In the genomic region with DNA sequence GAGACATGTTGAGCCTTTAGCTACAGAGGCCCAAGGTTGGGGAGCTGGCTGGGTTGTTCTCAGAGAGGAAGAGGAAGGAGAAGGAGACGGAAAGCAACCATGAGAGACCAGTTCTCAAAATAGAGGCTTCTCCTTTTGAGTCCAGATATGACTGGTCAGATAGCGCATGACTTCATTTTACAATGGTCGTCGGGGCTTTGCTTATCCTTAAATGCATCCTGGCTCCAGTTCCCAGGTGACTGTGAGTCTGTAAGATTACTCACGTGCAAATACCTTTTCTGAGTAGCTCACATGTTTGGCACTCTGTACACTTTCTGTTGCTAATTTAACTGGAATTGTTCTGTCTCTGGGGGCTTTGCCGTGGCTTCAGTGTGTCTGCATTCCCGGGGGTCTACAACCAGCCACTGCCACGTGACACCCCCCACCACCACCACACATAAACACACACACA, we compare ENCODE assay signal across 16 mouse cellular contexts.
DNase-seq lines count a peak whose midpoint lies in the region; ATAC-seq and TF ChIP-seq lines count a peak whose summit lies in the region.
"Had no signal": no experiment of that assay in that cellular context is flagged by ENCODE, and none has a peak within 500 bp of the region (broad histone marks: within the 10 kb centered on the region; RNA-seq: fewer than 3 reads in every experiment).

No protein-coding gene starts in this region.

- H3K4me1 ChIP-seq in heart, embryonic 14.5 days (ENCODE audit: control insufficient read depth in 2 of 2, insufficient read depth in 2 of 2, low read length in 2 of 2) = peaks cover 20 to 29% of the 10 kb centered on the region in 2 experiments
- peaks cover 27% of the 10 kb centered on the region for H3K4me1 ChIP-seq in heart, embryonic 12.5 days (replicated peaks)
- H3K4me1 ChIP-seq in MEL (ENCODE audit: control insufficient read depth in 1 of 2, insufficient read depth in 2 of 2, low read length in 2 of 2) = peaks cover 2 to 15% of the 10 kb centered on the region in 2 experiments; a peak in 3 of 4 replicates
- H3K4me1 ChIP-seq in liver, embryonic 12.5 days = peaks cover 57% of the 10 kb centered on the region
- no peaks in the 10 kb centered on the region for H3K4me1 ChIP-seq in hindbrain, embryonic 14.5 days (replicated peaks; ENCODE audit: control insufficient read depth, insufficient read depth, low read length)
- H3K4me1 ChIP-seq: embryonic facial prominence, embryonic 13.5 days had no signal

- TF ChIP-seq POLR2A in MEL (IDR thresholded peaks at IDR 0.05; ENCODE audit: control insufficient read depth in 1 of 2, insufficient read depth in 1 of 2, low read depth in 1 of 2, low read length in 2 of 2, poor library complexity in 1 of 2) = no peak

- no peaks in the 10 kb centered on the region for H3K36me3 ChIP-seq in heart, embryonic 14.5 days (ENCODE audit: control insufficient read depth, insufficient read depth, low read length)
- H3K36me3 ChIP-seq in heart, embryonic 12.5 days = no peaks in the 10 kb centered on the region
- peaks cover 0 to 8% of the 10 kb centered on the region in 2 experiments; a peak in 2 of 4 replicates for H3K36me3 ChIP-seq in MEL (ENCODE audit: control insufficient read depth in 1 of 2, insufficient read depth in 2 of 2, low read length in 2 of 2)
- H3K36me3 ChIP-seq in liver, embryonic 12.5 days = no peaks in the 10 kb centered on the region
- no peaks in the 10 kb centered on the region for H3K36me3 ChIP-seq in hindbrain, embryonic 14.5 days (replicated peaks; ENCODE audit: control insufficient read depth, insufficient read depth)
- H3K36me3 ChIP-seq: embryonic facial prominence, embryonic 13.5 days; hindbrain, embryonic 10.5 days; kidney, embryonic 15.5 days; limb, embryonic 12.5 days had no signal

- 41% methylated on average over 8 of the region's 8 CpGs for WGBS in heart, embryonic 14.5 days
- 55% methylated on average over 8 of the region's 8 CpGs for WGBS in heart, embryonic 12.5 days
- WGBS in liver, embryonic 12.5 days (ENCODE audit: insufficient replicate concordance) = 54% methylated on average over 8 of the region's 8 CpGs
- WGBS in hindbrain, embryonic 14.5 days = 81% methylated on average over 8 of the region's 8 CpGs

- ATAC-seq in heart, embryonic 14.5 days (ENCODE audit: insufficient number of reproducible peaks, insufficient read depth, low FRiP score, low read depth) = no peak
- ATAC-seq in heart, embryonic 12.5 days (ENCODE audit: insufficient number of reproducible peaks, low FRiP score) = no peak
- ATAC-seq in liver, embryonic 12.5 days = no peak
- peak; percentile 78 for ATAC-seq in monocyte, adult 5-6 weeks (replicated peaks; ENCODE audit: insufficient number of reproducible peaks, low FRiP score, low TSS enrichment, poor library complexity, severe bottlenecking)
- no peak for ATAC-seq in hindbrain, embryonic 14.5 days (ENCODE audit: low FRiP score)

- no peak overlapping the region for H3K4me3 ChIP-seq in heart, embryonic 14.5 days (ENCODE audit: control insufficient read depth in 1 of 2, insufficient read depth in 1 of 2, low read depth in 1 of 2, low read length in 2 of 2)
- no peak overlapping the region for H3K4me3 ChIP-seq in heart, embryonic 12.5 days
- H3K4me3 ChIP-seq in MEL (ENCODE audit: control insufficient read depth in 1 of 2, insufficient read depth in 1 of 2, low read depth in 2 of 2, low read length in 2 of 2) = peak overlapping the region in 1 of 2 experiments; percentile 9; a peak in 1 of 4 replicates
- no peak overlapping the region for H3K4me3 ChIP-seq in liver, embryonic 12.5 days
- no peak overlapping the region for H3K4me3 ChIP-seq in hindbrain, embryonic 14.5 days (replicated peaks; ENCODE audit: low read length)
- H3K4me3 ChIP-seq: embryonic facial prominence, embryonic 13.5 days; hindbrain, embryonic 10.5 days; kidney, embryonic 15.5 days; limb, embryonic 12.5 days; myocyte had no signal

- H3K27ac ChIP-seq in heart, embryonic 14.5 days (replicated peaks in 1 of 2; ENCODE audit: control insufficient read depth in 1 of 2, insufficient read depth in 1 of 2, low read depth in 2 of 2, low read length in 2 of 2) = peak overlapping the region; percentile 9 to 45; a peak in 2 of 4 replicates
- H3K27ac ChIP-seq in heart, embryonic 12.5 days (ENCODE audit: poor library complexity, severe bottlenecking) = no peak overlapping the region
- H3K27ac ChIP-seq in MEL (ENCODE audit: control insufficient read depth, low read depth, low read length) = peak overlapping the region; percentile 30; the same call in 1 of the 2 replicates
- H3K27ac ChIP-seq in liver, embryonic 12.5 days = peak overlapping the region; percentile 86
- no peak overlapping the region for H3K27ac ChIP-seq in hindbrain, embryonic 14.5 days
- H3K27ac ChIP-seq: kidney, embryonic 15.5 days; limb, embryonic 12.5 days had no signal

- DNase-seq in MEL (ENCODE audit: low read depth, low spot score) (peak; percentile 42), adipocyte (ENCODE audit: low spot score) (no peak)
- DNase-seq in hindbrain, embryonic 14.5 days (ENCODE audit: low spot score) = no peak
- DNase-seq: adrenal gland, postnatal 25 days; cerebellum, postnatal 25 days; gastrocnemius, postnatal 25 days had no signal

- TF ChIP-seq EP300 in MEL (IDR thresholded peaks at IDR 0.05; ENCODE audit: low read depth in 1 of 2, low read length in 2 of 2) = peak; percentile 6 to 20; a peak in 2 of 4 replicates

- H3K9ac ChIP-seq in heart, embryonic 14.5 days (ENCODE audit: low read length) = 0 out of 2 replicates have a peak overlapping the region, but pooled peaks have one; percentile 10
- H3K9ac ChIP-seq in heart, embryonic 12.5 days = no peak overlapping the region
- H3K9ac ChIP-seq in MEL (ENCODE audit: control insufficient read depth, low read depth, low read length, poor library complexity, severe bottlenecking) = peak overlapping the region; percentile 49; the same call in 1 of the 2 replicates
- H3K9ac ChIP-seq in liver, embryonic 12.5 days = peak overlapping the region; percentile 46
- H3K9ac ChIP-seq in hindbrain, embryonic 14.5 days = no peak overlapping the region
- H3K9ac ChIP-seq: embryonic facial prominence, embryonic 13.5 days; kidney, embryonic 15.5 days; limb, embryonic 12.5 days had no signal

- H3K4me2 ChIP-seq in heart, embryonic 14.5 days (ENCODE audit: low read length) = no peak overlapping the region
- no peak overlapping the region for H3K4me2 ChIP-seq in heart, embryonic 12.5 days
- H3K4me2 ChIP-seq in liver, embryonic 12.5 days = peak overlapping the region; percentile 30
- H3K4me2 ChIP-seq in hindbrain, embryonic 14.5 days (replicated peaks) = no peak overlapping the region
- H3K4me2 ChIP-seq: embryonic facial prominence, embryonic 13.5 days; kidney, embryonic 15.5 days; limb, embryonic 12.5 days; midbrain, embryonic 11.5 days had no signal

- TF ChIP-seq CTCF in MEL (IDR thresholded peaks at IDR 0.05 in 2 of 3, conservative IDR thresholded peaks at IDR 0.05 in 1 of 3; ENCODE audit: control insufficient read depth in 1 of 3, insufficient read depth in 1 of 3, low read depth in 2 of 3, low read length in 3 of 3, poor library complexity in 1 of 3, severe bottlenecking in 1 of 3) = no peak

- no peaks in the 10 kb centered on the region for H3K79me2 ChIP-seq in MEL (ENCODE audit: control insufficient read depth, insufficient read depth, low read length, poor library complexity)

- H3K27me3 ChIP-seq in heart, embryonic 14.5 days (ENCODE audit: control insufficient read depth, insufficient read depth, low read length) = no peaks in the 10 kb centered on the region
- H3K27me3 ChIP-seq in heart, embryonic 12.5 days (replicated peaks) = no peaks in the 10 kb centered on the region
- H3K27me3 ChIP-seq in MEL (ENCODE audit: control insufficient read depth in 1 of 2, insufficient read depth in 2 of 2, low read length in 2 of 2) = no peaks in the 10 kb centered on the region
- H3K27me3 ChIP-seq in liver, embryonic 12.5 days (replicated peaks) = no peaks in the 10 kb centered on the region
- no peaks in the 10 kb centered on the region for H3K27me3 ChIP-seq in hindbrain, embryonic 14.5 days (ENCODE audit: control insufficient read depth, insufficient read depth, low read length)
- H3K27me3 ChIP-seq: embryonic facial prominence, embryonic 13.5 days; kidney, embryonic 15.5 days; limb, embryonic 12.5 days had no signal

- H3K9me3 ChIP-seq in heart, embryonic 14.5 days (ENCODE audit: control insufficient read depth, low read length) = no peaks in the 10 kb centered on the region
- no peaks in the 10 kb centered on the region for H3K9me3 ChIP-seq in heart, embryonic 12.5 days (replicated peaks)
- no peaks in the 10 kb centered on the region for H3K9me3 ChIP-seq in MEL (replicated peaks; ENCODE audit: insufficient read depth, low read length)
- H3K9me3 ChIP-seq in liver, embryonic 12.5 days (replicated peaks) = no peaks in the 10 kb centered on the region
- H3K9me3 ChIP-seq in hindbrain, embryonic 14.5 days (ENCODE audit: control insufficient read depth, low read length) = no peaks in the 10 kb centered on the region
- H3K9me3 ChIP-seq: embryonic facial prominence, embryonic 13.5 days; hindbrain, embryonic 10.5 days; kidney, embryonic 15.5 days; limb, embryonic 12.5 days had no signal

- TF ChIP-seq RAD21 in MEL (IDR thresholded peaks at IDR 0.05; ENCODE audit: low read depth, low read length) = no peak

TF ChIP-seq in MEL, 35 proteins besides CTCF, POLR2A, EP300 and RAD21:
- TF ChIP-seq TBP (IDR thresholded peaks at IDR 0.05; ENCODE audit: low read depth, low read length) (0 out of 2 replicates have a peak, but pooled peaks have one; percentile 17), TCF12 (IDR thresholded peaks at IDR 0.05; ENCODE audit: low read depth, low read length) (0 out of 2 replicates have a peak, but pooled peaks have one; percentile 14), BHLHE40 (IDR thresholded peaks at IDR 0.05; ENCODE audit: borderline replicate concordance, low read depth, low read length) (peak; percentile 77; the same call in 1 of the 2 replicates), JUND (IDR thresholded peaks at IDR 0.05; ENCODE audit: low read depth, low read length) (no peak), MYC (IDR thresholded peaks at IDR 0.05; ENCODE audit: low read depth, low read length) (0 out of 2 replicates have a peak, but pooled peaks have one; percentile 37), MAX (IDR thresholded peaks at IDR 0.05; ENCODE audit: low read length) (peak; percentile 41), GATA1 (IDR thresholded peaks at IDR 0.05; ENCODE audit: low read depth, low read length) (peak; percentile 18; the same call in 1 of the 2 replicates), UBTF (IDR thresholded peaks at IDR 0.05; ENCODE audit: borderline replicate concordance, insufficient read depth, low read depth, low read length) (no peak)

Comparison
In these comparisons a context has a peak if more than half of its experiments do, and no peak if none do; other contexts are left out.
1. H3K27ac ChIP-seq: peak in heart, embryonic 14.5 days (2 of 2), MEL (single experiment) and liver, embryonic 12.5 days (single experiment); none in heart, embryonic 12.5 days (single experiment) and hindbrain, embryonic 14.5 days (single experiment).
2. H3K9ac ChIP-seq: peak in heart, embryonic 14.5 days (single experiment), MEL (single experiment) and liver, embryonic 12.5 days (single experiment); none in heart, embryonic 12.5 days (single experiment) and hindbrain, embryonic 14.5 days (single experiment).